Mouse (Mus musculus) lung, adult 2 months (tissue): Measurements from ENCODE around the gene Kcnab2.

ENCODE experiments used
- CTCF ChIP-seq: fragments of 200-500 bp; IDR thresholded peaks from 2 replicates; pipeline ENCODE4 v1.5.1; 2011; ENCODE audit warnings: mild to moderate bottlenecking, low read length, control low read depth; ENCODE audit not compliant: insufficient read depth
- POLR2A ChIP-seq: fragments of 200-500 bp; IDR thresholded peaks from 2 replicates; pipeline ENCODE4 v1.6.1; 2011; ENCODE audit warnings: low read depth, mild to moderate bottlenecking, control low read depth, low read length, borderline replicate concordance; ENCODE audit errors: extremely low read depth

GRCm38 (mm10) chr4:152365228-152365627 lies 112.4 kb downstream of the Kcnab2 start:
- no peak for TF ChIP-seq POLR2A
- TF ChIP-seq CTCF = no peak
